Mouse (Mus musculus): ENCODE results near the gene Ubap1l. TPM values are rescaled to one million over a fixed set of nuclear protein-coding genes. Genes with fewer than 3 reads are reported as not detected.

The Ubap1l gene
- polyA plus RNA-seq, 1 experiment from 2014 or later = 0.13 TPM

GRCm38 (mm10) chr9:65417738-65418137, 56.9 kb downstream of the Ubap1l start:
- Histone ChIP-seq H3K4me1 (ENCODE audit: control insufficient read depth, insufficient read depth, low read length) (no peaks in the 10 kb centered on the region), H3K36me3 (ENCODE audit: control insufficient read depth, insufficient read depth) (no peaks in the 10 kb centered on the region), H3K9ac (ENCODE audit: low read length) (no peak overlapping the region), H3K9me3 (replicated peaks; ENCODE audit: control insufficient read depth, low read length) (no peaks in the 10 kb centered on the region), H3K27me3 (ENCODE audit: control insufficient read depth, insufficient read depth, low read length) (no peaks in the 10 kb centered on the region), H3K27ac (ENCODE audit: low read length) (no peak overlapping the region), H3K4me3 (ENCODE audit: low read length) (no peak overlapping the region), H3K4me2 (ENCODE audit: low read depth, low read length) (no peak overlapping the region)
- WGBS = 34% methylated on average over 3 of the region's 3 CpGs
- no peak for ATAC-seq (replicated peaks; ENCODE audit: extremely low read depth, insufficient read depth, low FRiP score)

- Histone ChIP-seq H3K4me1 (ENCODE audit: control insufficient read depth, insufficient read depth, low read length) (no peaks in the 10 kb centered on the region), H3K4me2 (ENCODE audit: low read depth, low read length) (no peak overlapping the region), H3K27me3 (ENCODE audit: control insufficient read depth, insufficient read depth, low read length) (no peaks in the 10 kb centered on the region), H3K9me3 (replicated peaks; ENCODE audit: control insufficient read depth, low read length) (no peaks in the 10 kb centered on the region), H3K9ac (ENCODE audit: low read length) (no peak overlapping the region), H3K36me3 (ENCODE audit: control insufficient read depth, insufficient read depth) (no peaks in the 10 kb centered on the region), H3K4me3 (ENCODE audit: low read length) (no peak overlapping the region), H3K27ac (ENCODE audit: low read length) (no peak overlapping the region)
- no peak for ATAC-seq (replicated peaks; ENCODE audit: extremely low read depth, insufficient read depth, low FRiP score)
- 69% methylated on average over 3 of the region's 3 CpGs for WGBS
Measured at GRCm38 (mm10) chr9:65419633-65420032, 58.8 kb downstream of the Ubap1l start.

- no peak for ATAC-seq (replicated peaks; ENCODE audit: extremely low read depth, insufficient read depth, low FRiP score)
- H3K36me3 ChIP-seq (ENCODE audit: control insufficient read depth, insufficient read depth) = no peaks in the 10 kb centered on the region
- no peak within 1 kb of the TSS for H3K4me2 ChIP-seq (ENCODE audit: low read depth, low read length)
- H3K27me3 ChIP-seq (ENCODE audit: control insufficient read depth, insufficient read depth, low read length) = no peaks in the 10 kb centered on the region
- H3K9me3 ChIP-seq (replicated peaks; ENCODE audit: control insufficient read depth, low read length) = no peaks in the 10 kb centered on the region
- no peak within 1 kb of the TSS for H3K27ac ChIP-seq (ENCODE audit: low read length)
- no peaks in the 10 kb centered on the region for H3K4me1 ChIP-seq (ENCODE audit: control insufficient read depth, insufficient read depth, low read length)
- no peak within 1 kb of the TSS for H3K9ac ChIP-seq (ENCODE audit: low read length)
- 76% methylated on average over 11 of the region's 11 CpGs for WGBS
- no peak within 1 kb of the TSS for H3K4me3 ChIP-seq (ENCODE audit: low read length)
Measured at GRCm38 (mm10) chr9:65422760-65423501, 62.1 kb downstream of the Ubap1l start, which contains the start of gene Slc51b. Gene Slc51b, minus strand, starts transcription at chr9:65422955.

- no peak overlapping the region for H3K9ac ChIP-seq (ENCODE audit: low read length)
- no peaks in the 10 kb centered on the region for H3K27me3 ChIP-seq (ENCODE audit: control insufficient read depth, insufficient read depth, low read length)
- no peak overlapping the region for H3K4me3 ChIP-seq (ENCODE audit: low read length)
- H3K9me3 ChIP-seq (replicated peaks; ENCODE audit: control insufficient read depth, low read length) = no peaks in the 10 kb centered on the region
- ATAC-seq (replicated peaks; ENCODE audit: extremely low read depth, insufficient read depth, low FRiP score) = no peak
- no peaks in the 10 kb centered on the region for H3K36me3 ChIP-seq (ENCODE audit: control insufficient read depth, insufficient read depth)
- H3K4me2 ChIP-seq (ENCODE audit: low read depth, low read length) = no peak overlapping the region
- no peaks in the 10 kb centered on the region for H3K4me1 ChIP-seq (ENCODE audit: control insufficient read depth, insufficient read depth, low read length)
- WGBS = 25% methylated on average over 3 of the region's 3 CpGs
- no peak overlapping the region for H3K27ac ChIP-seq (ENCODE audit: low read length)
Measured at GRCm38 (mm10) chr9:65424393-65424792, 63.6 kb downstream of the Ubap1l start.

GRCm38 (mm10) chr9:65427511-65427910, 66.7 kb downstream of the Ubap1l start:
- no peak for ATAC-seq (replicated peaks; ENCODE audit: extremely low read depth, insufficient read depth, low FRiP score)
- H3K4me1 ChIP-seq (ENCODE audit: control insufficient read depth, insufficient read depth, low read length) = no peaks in the 10 kb centered on the region
- no peak overlapping the region for H3K9ac ChIP-seq (ENCODE audit: low read length)
- H3K9me3 ChIP-seq (replicated peaks; ENCODE audit: control insufficient read depth, low read length) = no peaks in the 10 kb centered on the region
- H3K27me3 ChIP-seq (ENCODE audit: control insufficient read depth, insufficient read depth, low read length) = no peaks in the 10 kb centered on the region
- no peak overlapping the region for H3K4me2 ChIP-seq (ENCODE audit: low read depth, low read length)
- no peak overlapping the region for H3K27ac ChIP-seq (ENCODE audit: low read length)
- WGBS = 79% methylated on average over 2 of the region's 2 CpGs
- H3K36me3 ChIP-seq (ENCODE audit: control insufficient read depth, insufficient read depth) = no peaks in the 10 kb centered on the region
- H3K4me3 ChIP-seq (ENCODE audit: low read length) = no peak overlapping the region

GRCm38 (mm10) chr9:65428003-65428402, 67.2 kb downstream of the Ubap1l start:
- Histone ChIP-seq H3K4me1 (ENCODE audit: control insufficient read depth, insufficient read depth, low read length) (no peaks in the 10 kb centered on the region), H3K9ac (ENCODE audit: low read length) (no peak overlapping the region), H3K27me3 (ENCODE audit: control insufficient read depth, insufficient read depth, low read length) (no peaks in the 10 kb centered on the region), H3K9me3 (replicated peaks; ENCODE audit: control insufficient read depth, low read length) (no peaks in the 10 kb centered on the region), H3K36me3 (ENCODE audit: control insufficient read depth, insufficient read depth) (no peaks in the 10 kb centered on the region), H3K27ac (ENCODE audit: low read length) (no peak overlapping the region), H3K4me3 (ENCODE audit: low read length) (no peak overlapping the region), H3K4me2 (ENCODE audit: low read depth, low read length) (no peak overlapping the region)
- no peak for ATAC-seq (replicated peaks; ENCODE audit: extremely low read depth, insufficient read depth, low FRiP score)
- WGBS = 81% methylated on average over 5 of the region's 5 CpGs

Other genes with a start within 250 kb of the Ubap1l start
- gene Igdcc3, start 219.9 kb upstream of the Ubap1l start, polyA plus RNA-seq (2015; fragmentation: Nextera tagmentation; extraction: Ambion mirVana) = 0.17 and 0.30 TPM in 2 replicates
- gene Parp16, start 165.7 kb upstream of the Ubap1l start, polyA plus RNA-seq (2015; fragmentation: Nextera tagmentation; extraction: Ambion mirVana) = 5.4 and 6.5 TPM in 2 replicates
- 0.08 and 0.14 TPM in 2 replicates for gene Cilp, start 95.9 kb upstream of the Ubap1l start, polyA plus RNA-seq (2015; fragmentation: Nextera tagmentation; extraction: Ambion mirVana)
- 49.0 and 53.5 TPM in 2 replicates for gene Clpx, start 66.8 kb upstream of the Ubap1l start, polyA plus RNA-seq (2015; fragmentation: Nextera tagmentation; extraction: Ambion mirVana)
- 5.3 and 5.7 TPM in 2 replicates for gene Pdcd7, start 14.9 kb upstream of the Ubap1l start, polyA plus RNA-seq (2015; fragmentation: Nextera tagmentation; extraction: Ambion mirVana)
- 1.4 and 1.8 TPM in 2 replicates for gene Kbtbd13, start 30.6 kb downstream of the Ubap1l start, polyA plus RNA-seq (2015; fragmentation: Nextera tagmentation; extraction: Ambion mirVana)
- 8.4 and 11.6 TPM in 2 replicates for gene Rasl12, start 37.5 kb downstream of the Ubap1l start, polyA plus RNA-seq (2015; fragmentation: Nextera tagmentation; extraction: Ambion mirVana)
- gene Slc51b, start 61.9 kb downstream of the Ubap1l start, polyA plus RNA-seq (2015; fragmentation: Nextera tagmentation; extraction: Ambion mirVana) = 0.70 TPM in 1 of 2 replicates, not detected in the other
- 13.7 and 15.0 TPM in 2 replicates for gene Mtfmt, start 74.7 kb downstream of the Ubap1l start, polyA plus RNA-seq (2015; fragmentation: Nextera tagmentation; extraction: Ambion mirVana)
- gene Spg21, start 99.9 kb downstream of the Ubap1l start, polyA plus RNA-seq (2015; fragmentation: Nextera tagmentation; extraction: Ambion mirVana) = 59.9 and 61.9 TPM in 2 replicates
- gene Ankdd1a, start 159.2 kb downstream of the Ubap1l start, polyA plus RNA-seq (2015; fragmentation: Nextera tagmentation; extraction: Ambion mirVana) = not detected in 2 replicates
- gene Plekho2, start 219.0 kb downstream of the Ubap1l start, polyA plus RNA-seq (2015; fragmentation: Nextera tagmentation; extraction: Ambion mirVana) = 11.0 and 12.0 TPM in 2 replicates
- 11.9 and 13.9 TPM in 2 replicates for gene Pif1, start 226.1 kb downstream of the Ubap1l start, polyA plus RNA-seq (2015; fragmentation: Nextera tagmentation; extraction: Ambion mirVana)

All from heart, embryonic 16.5 days (tissue).